ENCODE assay signal across 12 mouse cellular contexts in the genomic region with DNA sequence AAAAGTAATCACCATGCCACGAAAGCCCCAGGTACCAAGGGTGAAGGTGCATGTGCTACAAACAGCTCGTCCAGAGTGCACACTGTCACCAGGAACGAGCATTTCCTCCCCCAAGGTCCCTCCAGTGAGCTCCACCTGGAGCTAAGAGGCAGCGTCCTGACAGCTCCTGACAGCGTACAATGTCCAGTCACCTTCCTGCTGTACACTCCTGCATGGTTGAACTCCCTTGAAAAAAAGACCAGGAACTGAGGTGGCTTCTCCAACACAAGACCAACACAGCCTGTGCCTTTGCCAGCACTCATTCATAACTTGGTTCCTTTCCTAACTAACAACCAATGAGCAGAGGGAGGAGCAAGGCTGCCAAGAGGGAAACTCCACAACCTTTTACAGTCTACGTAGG. TPM values are rescaled to one million over a fixed set of nuclear protein-coding genes. Genes with fewer than 3 reads are reported as not detected.
DNase-seq lines count a peak whose midpoint lies in the region; ATAC-seq lines count a peak whose summit lies in the region.
"Had no signal": no experiment of that assay in that cellular context is flagged by ENCODE, and none has a peak within 500 bp of the region (broad histone marks: within the 10 kb centered on the region; RNA-seq: fewer than 3 reads in every experiment).

No protein-coding gene starts in this region.

- DNase-seq in heart, embryonic 10.5 days (ENCODE audit: low spot score) = no peak
- DNase-seq in heart, adult 8-10 months (ENCODE audit: low spot score) = no peak
- DNase-seq in liver, embryonic 11.5 days (ENCODE audit: low spot score) = no peak
- no peak for DNase-seq in midbrain, embryonic 11.5 days (ENCODE audit: low spot score, missing footprints)
- DNase-seq in retina, postnatal 1 day = no peak
- DNase-seq: adrenal gland, postnatal 25 days; right cerebral cortex, adult 18-20 months had no signal

- peak overlapping the region; percentile 81 for H3K4me2 ChIP-seq in liver, embryonic 11.5 days
- H3K4me2 ChIP-seq in midbrain, embryonic 11.5 days = no peak overlapping the region
- H3K4me2 ChIP-seq: limb, embryonic 15.5 days had no signal

- no peak overlapping the region for H3K9ac ChIP-seq in liver, embryonic 11.5 days (ENCODE audit: low read depth, low read length)
- no peak overlapping the region for H3K9ac ChIP-seq in midbrain, embryonic 11.5 days (ENCODE audit: low read length)
- H3K9ac ChIP-seq: limb, embryonic 15.5 days had no signal

- peak overlapping the region; percentile 16 for H3K4me3 ChIP-seq in heart, embryonic 10.5 days
- no peak overlapping the region for H3K4me3 ChIP-seq in liver, embryonic 11.5 days (ENCODE audit: low read depth, low read length)
- H3K4me3 ChIP-seq in midbrain, embryonic 11.5 days (ENCODE audit: low read depth, low read length) = no peak overlapping the region
- H3K4me3 ChIP-seq: limb, embryonic 15.5 days had no signal

- 36% methylated on average over 6 of the region's 6 CpGs for WGBS in heart, embryonic 10.5 days
- 43% methylated on average over 6 of the region's 6 CpGs for WGBS in liver, embryonic 11.5 days
- WGBS in midbrain, embryonic 11.5 days = 67% methylated on average over 6 of the region's 6 CpGs

- peak; percentile 16 for ATAC-seq in CD4-positive, CD25-positive, alpha-beta regulatory T cell, adult 4 months
- peak; percentile 10 for ATAC-seq in inflammation-experienced regulatory T-cells, adult 6 months
- no peak for ATAC-seq in liver, embryonic 11.5 days (replicated peaks; ENCODE audit: low FRiP score)
- no peak for ATAC-seq in midbrain, embryonic 11.5 days (ENCODE audit: low FRiP score)
- ATAC-seq in granulocyte monocyte progenitor cell, adult 5-6 weeks (replicated peaks; ENCODE audit: poor library complexity, severe bottlenecking) = no peak
- ATAC-seq: forebrain, embryonic 14.5 days had no signal

- H3K36me3 ChIP-seq in heart, embryonic 10.5 days = peaks cover 6% of the 10 kb centered on the region
- peaks cover 5% of the 10 kb centered on the region for H3K36me3 ChIP-seq in liver, embryonic 11.5 days (ENCODE audit: control insufficient read depth, insufficient read depth, low read length)
- H3K36me3 ChIP-seq in midbrain, embryonic 11.5 days (ENCODE audit: control insufficient read depth, insufficient read depth, low read length) = peaks cover 3% of the 10 kb centered on the region; the same call in 1 of the 2 replicates

- H3K27me3 ChIP-seq in heart, embryonic 10.5 days (ENCODE audit: insufficient read depth, poor library complexity, severe bottlenecking) = no peaks in the 10 kb centered on the region
- no peaks in the 10 kb centered on the region for H3K27me3 ChIP-seq in liver, embryonic 11.5 days (replicated peaks; ENCODE audit: control insufficient read depth, insufficient read depth, low read length)
- H3K27me3 ChIP-seq in midbrain, embryonic 11.5 days (ENCODE audit: control insufficient read depth, insufficient read depth, low read length) = no peaks in the 10 kb centered on the region
- H3K27me3 ChIP-seq: limb, embryonic 15.5 days had no signal

- no peaks in the 10 kb centered on the region for H3K9me3 ChIP-seq in heart, embryonic 10.5 days
- no peaks in the 10 kb centered on the region for H3K9me3 ChIP-seq in liver, embryonic 11.5 days (ENCODE audit: control insufficient read depth, low read length)
- H3K9me3 ChIP-seq in midbrain, embryonic 11.5 days (ENCODE audit: control insufficient read depth, low read length) = no peaks in the 10 kb centered on the region; the same call in 1 of the 2 replicates
- H3K9me3 ChIP-seq: limb, embryonic 15.5 days had no signal

- peaks cover 49% of the 10 kb centered on the region for H3K4me1 ChIP-seq in heart, embryonic 10.5 days
- H3K4me1 ChIP-seq in liver, embryonic 11.5 days (replicated peaks; ENCODE audit: control insufficient read depth, insufficient read depth, low read length) = peaks cover 44% of the 10 kb centered on the region
- H3K4me1 ChIP-seq in midbrain, embryonic 11.5 days (ENCODE audit: control insufficient read depth, insufficient read depth, low read length) = peaks cover 12% of the 10 kb centered on the region; the same call in 1 of the 2 replicates

- H3K27ac ChIP-seq in heart, embryonic 10.5 days = peak overlapping the region; percentile 67; the same call in 1 of the 2 replicates
- peak overlapping the region; percentile 3; the same call in 1 of the 2 replicates for H3K27ac ChIP-seq in liver, embryonic 11.5 days (ENCODE audit: low read depth, low read length)
- no peak overlapping the region for H3K27ac ChIP-seq in midbrain, embryonic 11.5 days (ENCODE audit: low read depth, low read length)
- H3K27ac ChIP-seq: limb, embryonic 15.5 days had no signal

RNA-seq across cellular contexts. Expression of a gene that starts 3.5 kb away (rescaled TPM):
- 62.9 and 72.8 TPM in 2 replicates for polyA plus RNA-seq in heart, embryonic 10.5 days (2016; fragmentation: Nextera tagmentation; extraction: Ambion mirVana)
- total RNA-seq in heart, adult 8-10 months (2022) = 10 to 100 TPM; 33.6 to 40.2 (median 35.9) TPM
- polyA plus RNA-seq in CD4-positive, CD25-positive, alpha-beta regulatory T cell, adult 4 months (2017; shearing (Covaris generic)) = 10 to 100 TPM; 12.1 to 26.6 TPM
- 10 to 100 TPM; 14.4 to 24.2 (median 19.3) TPM for polyA plus RNA-seq in inflammation-experienced regulatory T-cells, adult 6 months (2017; shearing (Covaris generic))
- polyA plus RNA-seq in liver, embryonic 11.5 days (2014; fragmentation: Nextera tagmentation; extraction: Ambion mirVana) = 71.8 and 86.2 TPM in 2 replicates
- 77.9 and 79.1 TPM in 2 replicates for polyA plus RNA-seq in midbrain, embryonic 11.5 days (2014; fragmentation: Nextera tagmentation; extraction: Ambion mirVana)
- total RNA-seq in granulocyte monocyte progenitor cell, adult 5-6 weeks (2014; fragmentation: Nextera tagmentation) = 24.6 and 27.8 TPM in 2 replicates
- total RNA-seq in granulocyte monocyte progenitor cell, adult 5-6 weeks (2017) = 32.3 and 43.1 TPM in 2 replicates

RNA-seq across cellular contexts. Expression of a gene that starts 42.9 kb away (rescaled TPM):
- polyA plus RNA-seq in heart, embryonic 10.5 days (2016; fragmentation: Nextera tagmentation; extraction: Ambion mirVana) = 0.75 and 1.7 TPM in 2 replicates
- 10 to 100 TPM in 1 of 4 experiments, 1 to 10 TPM in 3; 8.2 to 15.0 (median 9.2) TPM for total RNA-seq in heart, adult 8-10 months (2022)
- 10 to 100 TPM; 27.9 to 28.4 TPM for polyA plus RNA-seq in CD4-positive, CD25-positive, alpha-beta regulatory T cell, adult 4 months (2017; shearing (Covaris generic))
- 10 to 100 TPM; 12.6 to 22.0 (median 14.4) TPM for polyA plus RNA-seq in inflammation-experienced regulatory T-cells, adult 6 months (2017; shearing (Covaris generic))
- polyA plus RNA-seq in liver, embryonic 11.5 days (2014; fragmentation: Nextera tagmentation; extraction: Ambion mirVana) = 0.90 and 1.2 TPM in 2 replicates
- polyA plus RNA-seq in midbrain, embryonic 11.5 days (2014; fragmentation: Nextera tagmentation; extraction: Ambion mirVana) = 0.11 and 0.29 TPM in 2 replicates
- total RNA-seq in granulocyte monocyte progenitor cell, adult 5-6 weeks (2014; fragmentation: Nextera tagmentation) = not detected in 2 replicates
- total RNA-seq in granulocyte monocyte progenitor cell, adult 5-6 weeks (2017) = 0.09 and 0.10 TPM in 2 replicates

Comparison
In these comparisons a context has a peak if more than half of its experiments do, and no peak if none do; other contexts are left out.
1. ATAC-seq: peak in CD4-positive, CD25-positive, alpha-beta regulatory T cell, adult 4 months (single experiment) and inflammation-experienced regulatory T-cells, adult 6 months (single experiment); none in liver, embryonic 11.5 days (single experiment), midbrain, embryonic 11.5 days (single experiment) and granulocyte monocyte progenitor cell, adult 5-6 weeks (single experiment).